Mouse (Mus musculus) E14TG2a.4 (cell line): ENCODE data around the gene Nr2f6.

ENCODE experiments used
- H3K27me3 ChIP-seq: 2 replicates; pipeline ENCODE4 v1.6.1; 2014; ENCODE audit warnings: low read length, control low read depth; ENCODE audit not compliant: insufficient read depth
- H3K36me3 ChIP-seq: 2 replicates; pipeline ENCODE4 v1.6.1; 2014; ENCODE audit warnings: low read length, control low read depth; ENCODE audit not compliant: insufficient read depth
- H3K4me1 ChIP-seq: replicated peaks from 2 replicates; pipeline ENCODE4 v1.6.1; 2014; ENCODE audit warnings: low read depth, low read length, control low read depth
- H3K4me3 ChIP-seq: replicated peaks from 2 replicates; pipeline ENCODE4 v1.5.1; 2014; ENCODE audit warnings: mild to moderate bottlenecking, low read length
- H3K9me3 ChIP-seq: 2 replicates; pipeline ENCODE4 v1.6.1; 2014; ENCODE audit warnings: low read length, control low read depth
- CTCF ChIP-seq: conservative IDR thresholded peaks from 2 replicates; pipeline ENCODE4 v1.5.1; 2014; ENCODE audit warnings: low read length
- NANOG ChIP-seq: IDR thresholded peaks from 2 replicates; pipeline ENCODE4 v1.6.1; 2014; ENCODE audit warnings: borderline replicate concordance, low read length, mixed read lengths
- POU5F1 ChIP-seq: IDR thresholded peaks from 2 replicates; pipeline ENCODE4 v1.6.1; 2014; ENCODE audit warnings: low read length, borderline replicate concordance

Nr2f6 gene

DNA sequence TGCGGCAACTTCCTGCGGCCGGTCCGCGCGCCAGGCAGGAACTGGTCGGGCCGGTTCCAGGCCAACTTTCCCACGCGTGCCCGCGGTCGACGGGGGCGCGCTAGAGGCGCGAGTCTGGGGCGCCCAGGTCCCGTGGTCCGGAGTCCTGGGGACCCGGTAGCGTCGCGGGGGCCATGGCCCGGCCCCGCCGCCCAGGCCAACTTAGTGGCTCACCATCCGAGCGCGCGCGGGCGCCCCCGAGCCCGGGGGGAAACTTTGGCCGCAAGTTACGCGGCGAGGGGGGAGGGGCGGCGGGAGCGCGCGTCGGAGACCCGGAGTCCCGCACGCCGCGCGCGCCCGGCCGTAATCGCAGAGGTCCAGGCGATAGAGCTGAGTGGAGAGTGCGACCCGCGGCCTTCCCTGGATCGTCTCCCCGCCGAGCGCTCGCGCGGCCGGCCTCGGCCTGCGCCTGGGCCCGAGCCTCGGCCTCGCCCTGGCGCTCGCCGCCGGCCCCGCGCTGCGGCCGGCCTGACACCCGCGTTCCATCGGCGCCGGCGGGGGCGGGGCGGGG, at the start of gene Nr2f6:
Nr2f6 (minus strand) TSS at position 540 of the 550 bp plus-strand sequence.
- Histone ChIP-seq H3K9me3 (no peaks in the 10 kb centered on the region), H3K4me3 (peak within 1 kb of the TSS; percentile 93), H3K27me3 (peaks cover 43% of the 10 kb centered on the region), H3K4me1 (peaks cover 77% of the 10 kb centered on the region), H3K36me3 (peaks cover 30% of the 10 kb centered on the region)
- TF ChIP-seq NANOG (no peak), CTCF (no peak), POU5F1 (no peak)

DNA sequence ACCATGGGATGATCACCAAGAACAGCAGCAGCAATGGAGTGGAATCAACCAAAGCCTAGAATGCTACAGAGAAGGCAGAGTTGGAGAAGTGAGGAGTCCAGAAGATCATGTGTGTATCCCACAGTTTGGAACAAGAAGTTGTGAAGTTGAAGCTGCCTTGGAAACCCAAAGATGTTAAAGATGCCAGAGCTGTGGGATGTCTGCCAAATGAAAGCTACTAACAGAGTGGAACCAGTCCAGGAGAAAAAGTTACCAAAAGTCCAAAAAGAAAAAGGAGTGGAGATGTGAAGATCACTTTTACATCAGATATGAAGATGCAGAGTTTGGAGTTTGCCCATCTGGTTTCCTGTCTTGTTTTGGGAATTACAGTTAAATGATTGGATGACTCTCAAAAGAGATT, 40.4 kb upstream of the Nr2f6 start:
- Histone ChIP-seq H3K4me1 (no peaks in the 10 kb centered on the region), H3K27me3 (peaks cover 13% of the 10 kb centered on the region), H3K4me3 (no peak overlapping the region), H3K9me3 (peaks cover 46% of the 10 kb centered on the region), H3K36me3 (no peaks in the 10 kb centered on the region)
- no peak for TF ChIP-seq POU5F1
- TF ChIP-seq CTCF = no peak
- TF ChIP-seq NANOG = no peak

DNA sequence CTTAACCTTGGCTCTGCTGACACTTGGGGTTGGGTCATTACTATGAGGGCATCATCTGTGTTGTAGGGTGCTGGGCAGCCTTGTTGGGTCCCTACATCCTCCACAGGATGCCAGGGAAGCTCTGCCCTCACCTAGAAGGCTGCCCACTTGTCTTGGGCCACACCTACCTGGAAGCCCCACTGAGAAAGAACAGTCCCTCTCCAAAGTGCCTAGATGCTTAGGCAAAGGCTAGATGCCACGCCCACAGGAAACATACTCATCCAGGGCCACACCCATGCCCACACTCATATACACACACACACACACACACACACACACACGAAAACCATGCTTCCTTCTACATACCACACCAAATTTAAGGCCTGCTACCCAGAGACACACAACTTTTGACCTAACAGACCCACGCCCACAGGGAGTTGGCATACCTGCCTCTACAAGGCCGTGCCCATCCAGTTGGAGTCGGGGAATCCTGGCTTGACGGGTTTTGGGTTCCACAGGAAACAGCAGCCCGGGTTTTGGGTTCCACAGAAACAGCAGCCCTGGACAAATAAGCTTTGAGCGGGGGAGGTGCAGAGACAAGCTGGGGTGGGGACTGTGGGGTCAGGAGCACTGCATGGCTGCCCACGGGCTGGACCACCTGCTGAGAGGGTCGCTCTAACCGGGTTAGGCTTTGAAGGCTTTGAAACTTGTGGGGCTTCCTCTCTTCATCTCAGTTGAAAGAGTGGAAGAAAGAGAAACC, 29.9 kb upstream of the Nr2f6 start:
- H3K36me3 ChIP-seq = peaks cover 32% of the 10 kb centered on the region
- H3K27me3 ChIP-seq = peaks cover 15% of the 10 kb centered on the region
- TF ChIP-seq CTCF (no peak), NANOG (no peak), POU5F1 (no peak)

DNA sequence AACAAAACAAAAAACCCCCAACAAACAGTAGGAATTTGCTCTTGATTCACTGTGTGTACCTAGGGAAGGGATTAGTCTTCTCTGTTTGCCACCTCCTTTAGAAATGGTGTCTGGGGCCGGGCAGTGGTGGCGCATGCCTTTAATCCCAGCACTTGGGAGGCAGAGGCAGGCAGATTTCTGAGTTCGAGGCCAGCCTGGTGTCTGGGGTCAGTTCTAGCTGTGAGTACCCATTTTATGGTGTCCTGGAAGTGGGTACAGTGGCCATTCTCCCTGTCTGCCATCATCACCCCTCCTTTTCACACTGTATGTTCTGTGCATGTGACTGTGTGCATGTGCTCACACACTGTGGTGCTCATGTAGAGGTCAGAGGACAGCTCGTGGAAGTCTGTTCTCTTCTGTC, 26.5 kb upstream of the Nr2f6 start:
- TF ChIP-seq CTCF = no peak
- Histone ChIP-seq H3K36me3 (peaks cover 51% of the 10 kb centered on the region), H3K9me3 (no peaks in the 10 kb centered on the region), H3K4me1 (peaks cover 58% of the 10 kb centered on the region), H3K27me3 (no peaks in the 10 kb centered on the region), H3K4me3 (no peak overlapping the region)

More for the DNA sequence above, 29.9 kb upstream of the Nr2f6 start:
- Histone ChIP-seq H3K9me3 (no peaks in the 10 kb centered on the region), H3K4me1 (peaks cover 35% of the 10 kb centered on the region), H3K4me3 (no peak overlapping the region)

DNA sequence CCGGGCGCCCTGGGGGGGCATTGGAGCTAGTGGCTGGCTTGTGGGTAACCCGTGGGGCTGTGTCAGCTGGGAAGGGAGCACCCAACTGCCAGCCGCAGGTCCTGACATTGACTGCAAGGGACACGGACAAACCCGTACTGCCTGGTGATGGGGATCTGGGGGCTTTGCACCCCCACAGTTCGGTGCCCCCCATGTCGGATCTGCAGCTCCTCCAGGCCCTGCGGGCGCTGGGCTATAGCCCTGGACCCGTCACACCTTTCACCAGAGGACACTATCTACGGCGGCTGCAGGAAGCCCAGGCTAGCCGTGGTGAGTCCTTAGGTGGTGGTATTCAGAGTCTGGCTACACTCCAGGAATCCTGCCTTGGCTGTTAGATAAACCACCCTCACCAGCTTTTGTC, 25.7 kb upstream of the Nr2f6 start:
- TF ChIP-seq NANOG (no peak), CTCF (no peak), POU5F1 (no peak)
- H3K36me3 ChIP-seq = peaks cover 59% of the 10 kb centered on the region
- H3K27me3 ChIP-seq = no peaks in the 10 kb centered on the region
- no peaks in the 10 kb centered on the region for H3K9me3 ChIP-seq
- H3K4me3 ChIP-seq = peak overlapping the region; percentile 100
- H3K4me1 ChIP-seq = peaks cover 66% of the 10 kb centered on the region

DNA sequence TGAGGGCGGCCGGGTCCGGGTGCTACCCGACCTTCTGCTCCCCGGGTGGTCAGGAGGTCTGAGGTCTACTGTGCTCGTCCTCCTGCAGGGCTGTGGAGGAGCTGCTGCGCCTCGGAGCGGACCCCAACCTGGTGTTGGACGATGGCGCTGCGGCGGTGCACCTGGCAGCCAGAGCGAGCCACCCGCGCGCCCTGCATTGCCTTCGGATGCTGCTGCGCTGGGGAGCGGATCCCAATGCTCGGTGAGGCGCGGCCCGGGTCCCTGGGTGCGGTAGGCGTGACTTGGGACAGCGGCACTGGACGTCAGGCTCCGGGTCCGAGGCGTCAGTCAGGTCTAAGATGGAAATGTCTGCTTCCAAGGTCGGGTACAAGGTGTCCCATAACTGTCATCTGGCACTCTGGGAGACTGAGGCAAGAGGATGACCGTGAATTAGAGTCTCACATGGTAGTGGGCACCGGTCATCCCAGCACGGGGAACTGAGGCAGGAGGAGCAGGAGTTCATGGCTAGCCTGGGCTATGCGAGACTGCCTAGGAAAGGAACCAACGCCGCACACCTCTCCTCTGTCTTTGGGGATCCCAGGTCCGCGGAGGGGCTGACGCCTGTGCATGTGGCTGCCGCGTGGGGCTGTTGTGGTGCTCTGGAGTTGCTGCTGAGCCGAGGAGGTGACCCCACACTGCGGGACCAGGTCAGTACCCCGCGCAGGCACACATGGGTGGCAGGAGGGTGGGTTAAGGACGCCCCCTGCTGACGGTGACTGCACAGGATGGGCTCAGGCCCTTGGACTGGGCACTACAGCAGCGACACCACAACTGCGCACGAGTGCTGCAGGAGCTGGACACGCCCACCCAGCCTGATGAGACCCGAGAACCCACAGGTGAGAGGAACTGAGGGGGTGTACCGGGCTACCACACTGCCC, 24.6 kb upstream of the Nr2f6 start:
- Histone ChIP-seq H3K27me3 (no peaks in the 10 kb centered on the region), H3K4me3 (peak overlapping the region; percentile 100)

DNA sequence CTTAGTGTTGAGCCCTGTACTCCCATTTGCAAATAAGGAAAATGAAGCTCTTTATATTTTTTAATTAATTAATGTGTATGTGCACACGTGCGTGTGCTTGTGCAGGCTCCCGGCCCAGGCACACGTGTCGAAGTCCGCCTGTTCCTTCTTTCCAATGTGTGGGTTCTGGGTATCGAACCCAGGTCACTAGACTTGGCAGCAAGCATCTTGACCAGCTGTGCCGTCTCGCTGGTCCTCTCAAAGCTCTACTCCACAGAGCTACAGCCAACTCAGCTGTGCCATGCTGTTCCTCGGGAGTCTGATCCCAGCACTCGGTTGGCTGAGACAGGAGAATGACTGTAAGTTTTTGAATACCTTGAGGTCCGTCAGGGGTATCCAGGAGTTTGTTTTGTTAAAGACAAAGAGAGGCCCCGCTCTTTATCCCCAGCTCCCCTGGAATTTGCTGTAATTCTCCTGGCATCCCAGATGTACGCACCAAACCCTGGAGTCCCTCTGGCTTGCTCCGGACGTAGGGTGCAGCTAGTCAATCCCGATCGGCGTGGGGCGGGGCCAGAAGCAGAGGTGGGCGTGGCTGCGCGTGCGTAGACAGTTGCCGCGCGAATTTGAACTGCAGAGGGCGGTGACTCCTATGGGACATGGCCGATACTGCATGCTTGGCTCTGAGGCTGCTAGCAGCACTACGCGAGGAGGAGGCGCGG, 23.8 kb upstream of the Nr2f6 start, which contains the start of gene Ankle1:
Ankle1 (plus strand) TSS at position 610 of the 698 bp plus-strand sequence.
- H3K36me3 ChIP-seq = peaks cover 72% of the 10 kb centered on the region
- TF ChIP-seq POU5F1 (no peak), NANOG (no peak), CTCF (peak; percentile 34)
- H3K27me3 ChIP-seq = no peaks in the 10 kb centered on the region
- peak within 1 kb of the TSS; percentile 100 for H3K4me3 ChIP-seq
- peaks cover 62% of the 10 kb centered on the region for H3K4me1 ChIP-seq
- no peaks in the 10 kb centered on the region for H3K9me3 ChIP-seq

More for the DNA sequence above, 24.6 kb upstream of the Nr2f6 start:
- Histone ChIP-seq H3K9me3 (no peaks in the 10 kb centered on the region), H3K36me3 (peaks cover 64% of the 10 kb centered on the region), H3K4me1 (peaks cover 63% of the 10 kb centered on the region)
- TF ChIP-seq CTCF (peak; percentile 40), POU5F1 (no peak)

DNA sequence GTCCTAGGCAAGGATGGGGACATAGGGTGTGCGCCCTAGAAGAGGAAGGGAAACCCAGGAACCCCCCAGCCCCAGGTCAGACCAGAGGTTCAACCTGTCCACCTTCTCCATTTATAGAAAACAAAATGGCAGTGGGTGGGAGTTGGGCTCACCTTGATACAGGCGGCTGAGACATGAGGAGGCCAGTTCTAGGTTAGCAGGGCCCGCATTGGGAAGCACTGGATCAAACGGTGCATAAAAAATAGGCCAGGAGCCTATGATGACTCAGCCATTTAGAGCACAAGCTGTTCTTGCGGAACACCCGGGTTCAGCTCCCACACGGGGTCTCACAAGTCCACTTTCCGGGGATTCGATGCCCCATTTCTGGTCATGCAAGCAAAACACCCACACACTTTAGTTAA, 23.2 kb upstream of the Nr2f6 start:
- H3K4me3 ChIP-seq = peak overlapping the region; percentile 100
- H3K4me1 ChIP-seq = peaks cover 62% of the 10 kb centered on the region
- TF ChIP-seq NANOG (no peak), CTCF (no peak), POU5F1 (no peak)
- H3K36me3 ChIP-seq = peaks cover 76% of the 10 kb centered on the region
- no peaks in the 10 kb centered on the region for H3K9me3 ChIP-seq
- no peaks in the 10 kb centered on the region for H3K27me3 ChIP-seq
